ENCODE assay signal across 26 mouse cellular contexts in the genomic region with DNA sequence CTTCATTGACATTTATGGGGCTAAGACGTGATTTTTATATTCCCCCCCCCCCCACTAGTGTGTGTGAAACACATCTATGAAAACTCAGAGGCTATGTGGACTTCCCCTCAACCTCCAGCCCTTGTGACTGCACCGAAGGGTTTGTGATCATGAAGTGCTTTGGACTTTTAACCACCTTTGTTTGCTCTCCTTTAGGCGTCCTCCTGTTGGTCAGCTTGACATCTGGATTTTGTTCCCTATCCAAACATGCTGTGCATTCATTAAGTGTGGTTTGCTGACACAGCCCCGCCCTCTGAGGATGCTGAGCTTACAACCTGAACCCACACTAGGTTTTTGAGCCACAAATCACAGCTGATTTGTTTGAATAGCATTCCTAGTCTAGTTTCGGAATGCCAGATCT.
A peak's percentile ranks its signal among the peaks of the same experiment; 100 is the strongest.
DNase-seq lines count a peak whose midpoint lies in the region; ATAC-seq and TF ChIP-seq lines count a peak whose summit lies in the region.
"Had no signal": no experiment of that assay in that cellular context is flagged by ENCODE, and none has a peak within 500 bp of the region (broad histone marks: within the 10 kb centered on the region; RNA-seq: fewer than 3 reads in every experiment).

No protein-coding gene starts in this region.

- WGBS in intestine, embryonic 15.5 days = 67% methylated on average over 5 of the region's 5 CpGs
- 53% methylated on average over 5 of the region's 5 CpGs for WGBS in intestine, postnatal 0 days
- whole genome bisulfite sequencing in liver, embryonic 12.5 days (ENCODE audit: insufficient replicate concordance) = 60% methylated on average over 5 of the region's 5 CpGs
- 62% methylated on average over 5 of the region's 5 CpGs for WGBS in liver, postnatal 0 days (ENCODE audit: insufficient replicate concordance)
- WGBS in forebrain, postnatal 0 days = 84% methylated on average over 5 of the region's 5 CpGs

- H3K27ac ChIP-seq in intestine, embryonic 15.5 days = no peak overlapping the region
- no peak overlapping the region for H3K27ac ChIP-seq in intestine, postnatal 0 days (ENCODE audit: low read depth, low read length)
- peak overlapping the region; percentile 71 for H3K27ac ChIP-seq in liver, embryonic 12.5 days
- H3K27ac ChIP-seq in liver, postnatal 0 days (ENCODE audit: low read depth) = peak overlapping the region; percentile 82; the same call in 1 of the 2 replicates
- no peak overlapping the region for H3K27ac ChIP-seq in forebrain, postnatal 0 days (ENCODE audit: low read depth, low read length)
- H3K27ac ChIP-seq: embryonic facial prominence, embryonic 13.5 days; forebrain, embryonic 15.5 days; hindbrain, embryonic 15.5 days; limb, embryonic 15.5 days had no signal

- no peaks in the 10 kb centered on the region for H3K36me3 ChIP-seq in intestine, embryonic 15.5 days
- no peaks in the 10 kb centered on the region for H3K36me3 ChIP-seq in intestine, postnatal 0 days (ENCODE audit: control insufficient read depth, insufficient read depth)
- H3K36me3 ChIP-seq in liver, embryonic 12.5 days = no peaks in the 10 kb centered on the region
- H3K36me3 ChIP-seq in liver, postnatal 0 days (replicated peaks; ENCODE audit: insufficient read depth, low read length) = no peaks in the 10 kb centered on the region
- H3K36me3 ChIP-seq in forebrain, postnatal 0 days (ENCODE audit: insufficient read depth) = no peaks in the 10 kb centered on the region
- H3K36me3 ChIP-seq: embryonic facial prominence, embryonic 13.5 days; forebrain, embryonic 10.5 days; forebrain, embryonic 15.5 days; hindbrain, embryonic 10.5 days; hindbrain, embryonic 15.5 days; limb, embryonic 10.5 days; limb, embryonic 15.5 days had no signal

- peaks cover 1% of the 10 kb centered on the region for H3K4me1 ChIP-seq in intestine, embryonic 15.5 days (replicated peaks)
- H3K4me1 ChIP-seq in intestine, postnatal 0 days (replicated peaks; ENCODE audit: control insufficient read depth, insufficient read depth, low read length) = no peaks in the 10 kb centered on the region
- H3K4me1 ChIP-seq in liver, embryonic 12.5 days = peaks cover 11% of the 10 kb centered on the region; the same call in 1 of the 2 replicates
- peaks cover 13% of the 10 kb centered on the region for H3K4me1 ChIP-seq in liver, postnatal 0 days (ENCODE audit: insufficient read depth)
- no peaks in the 10 kb centered on the region for H3K4me1 ChIP-seq in forebrain, postnatal 0 days (ENCODE audit: insufficient read depth)
- H3K4me1 ChIP-seq: forebrain, embryonic 15.5 days had no signal

- DNase-seq in liver, postnatal 0 days = peak; percentile 31
- DNase-seq in gastrocnemius, adult 18-20 months (ENCODE audit: low spot score) = no peak
- no peak for DNase-seq in forebrain, postnatal 0 days
- DNase-seq: adrenal gland, postnatal 25 days; cerebellum, adult 18-20 months; cerebellum, postnatal 14 days; heart, postnatal 14 days; kidney, adult 8-10 months; kidney, postnatal 10 days; layer of hippocampus, postnatal 36 days; lung, postnatal 36 days; right cerebral cortex, adult 18-20 months had no signal

- no peaks in the 10 kb centered on the region for H3K9me3 ChIP-seq in intestine, embryonic 15.5 days
- no peaks in the 10 kb centered on the region for H3K9me3 ChIP-seq in intestine, postnatal 0 days (ENCODE audit: control insufficient read depth)
- no peaks in the 10 kb centered on the region for H3K9me3 ChIP-seq in liver, embryonic 12.5 days (replicated peaks)
- no peaks in the 10 kb centered on the region for H3K9me3 ChIP-seq in liver, postnatal 0 days (ENCODE audit: low read length)
- no peaks in the 10 kb centered on the region for H3K9me3 ChIP-seq in forebrain, postnatal 0 days (ENCODE audit: low read length)
- H3K9me3 ChIP-seq: embryonic facial prominence, embryonic 13.5 days; forebrain, embryonic 10.5 days; forebrain, embryonic 15.5 days; hindbrain, embryonic 10.5 days; hindbrain, embryonic 15.5 days; limb, embryonic 10.5 days; limb, embryonic 15.5 days had no signal

- H3K4me3 ChIP-seq in intestine, embryonic 15.5 days (replicated peaks) = no peak overlapping the region
- H3K4me3 ChIP-seq in intestine, postnatal 0 days (ENCODE audit: low read depth, low read length) = no peak overlapping the region
- no peak overlapping the region for H3K4me3 ChIP-seq in liver, embryonic 12.5 days
- no peak overlapping the region for H3K4me3 ChIP-seq in liver, postnatal 0 days (ENCODE audit: low read depth, low read length)
- H3K4me3 ChIP-seq in forebrain, postnatal 0 days (ENCODE audit: low read depth, low read length) = no peak overlapping the region
- H3K4me3 ChIP-seq: embryonic facial prominence, embryonic 13.5 days; forebrain, embryonic 10.5 days; forebrain, embryonic 15.5 days; hindbrain, embryonic 10.5 days; hindbrain, embryonic 15.5 days; limb, embryonic 10.5 days; limb, embryonic 15.5 days had no signal

- no peak for TF ChIP-seq EP300 in liver, postnatal 0 days (IDR thresholded peaks at IDR 0.05; ENCODE audit: low read depth)

- TF ChIP-seq CTCF in intestine, postnatal 0 days (IDR thresholded peaks at IDR 0.05; ENCODE audit: low read depth) = no peak
- no peak for TF ChIP-seq CTCF in liver, postnatal 0 days (IDR thresholded peaks at IDR 0.05; ENCODE audit: low read depth)
- no peak for TF ChIP-seq CTCF in forebrain, postnatal 0 days (IDR thresholded peaks at IDR 0.05; ENCODE audit: low read depth)

- no peak overlapping the region for H3K4me2 ChIP-seq in intestine, embryonic 15.5 days (replicated peaks)
- H3K4me2 ChIP-seq in intestine, postnatal 0 days (replicated peaks; ENCODE audit: low read depth) = no peak overlapping the region
- no peak overlapping the region for H3K4me2 ChIP-seq in liver, embryonic 12.5 days
- no peak overlapping the region for H3K4me2 ChIP-seq in liver, postnatal 0 days (ENCODE audit: low read depth, low read length)
- no peak overlapping the region for H3K4me2 ChIP-seq in forebrain, postnatal 0 days (ENCODE audit: low read depth)
- H3K4me2 ChIP-seq: embryonic facial prominence, embryonic 13.5 days; forebrain, embryonic 15.5 days; hindbrain, embryonic 15.5 days; limb, embryonic 15.5 days; midbrain, embryonic 11.5 days had no signal

- no peaks in the 10 kb centered on the region for H3K27me3 ChIP-seq in intestine, embryonic 15.5 days (replicated peaks)
- H3K27me3 ChIP-seq in intestine, postnatal 0 days (replicated peaks; ENCODE audit: control insufficient read depth, insufficient read depth, low read length) = no peaks in the 10 kb centered on the region
- H3K27me3 ChIP-seq in liver, embryonic 12.5 days (replicated peaks) = no peaks in the 10 kb centered on the region
- H3K27me3 ChIP-seq in liver, postnatal 0 days (ENCODE audit: insufficient read depth, low read length) = no peaks in the 10 kb centered on the region
- no peaks in the 10 kb centered on the region for H3K27me3 ChIP-seq in forebrain, postnatal 0 days (ENCODE audit: insufficient read depth, low read length)
- H3K27me3 ChIP-seq: embryonic facial prominence, embryonic 13.5 days; forebrain, embryonic 15.5 days; hindbrain, embryonic 15.5 days; limb, embryonic 15.5 days had no signal

- H3K9ac ChIP-seq in intestine, embryonic 15.5 days = no peak overlapping the region
- no peak overlapping the region for H3K9ac ChIP-seq in intestine, postnatal 0 days (ENCODE audit: low read depth, low read length)
- no peak overlapping the region for H3K9ac ChIP-seq in liver, embryonic 12.5 days
- no peak overlapping the region for H3K9ac ChIP-seq in liver, postnatal 0 days (replicated peaks)
- H3K9ac ChIP-seq in forebrain, postnatal 0 days = no peak overlapping the region
- H3K9ac ChIP-seq: embryonic facial prominence, embryonic 13.5 days; forebrain, embryonic 15.5 days; hindbrain, embryonic 15.5 days; limb, embryonic 15.5 days had no signal

- peak; percentile 36; the same call in 1 of the 2 replicates for ATAC-seq in intestine, embryonic 15.5 days
- no peak for ATAC-seq in intestine, postnatal 0 days
- no peak for ATAC-seq in liver, embryonic 12.5 days
- peak; percentile 86 for ATAC-seq in liver, postnatal 0 days
- no peak for ATAC-seq in CD4-positive, CD25-positive, alpha-beta regulatory T cell, adult 4 months
- ATAC-seq in forebrain, postnatal 0 days = no peak
- ATAC-seq: forebrain, embryonic 15.5 days; inflammation-experienced regulatory T-cells, adult 6 months; midbrain, embryonic 16.5 days had no signal

Comparison
In these comparisons a context has a peak if more than half of its experiments do, and no peak if none do; other contexts are left out.
1. ATAC-seq: peak in intestine, embryonic 15.5 days (single experiment) and liver, postnatal 0 days (single experiment); none in intestine, postnatal 0 days (single experiment), liver, embryonic 12.5 days (single experiment), CD4-positive, CD25-positive, alpha-beta regulatory T cell, adult 4 months (single experiment) and forebrain, postnatal 0 days (single experiment).
2. H3K27ac ChIP-seq: peak in liver, embryonic 12.5 days (single experiment) and liver, postnatal 0 days (single experiment); none in intestine, embryonic 15.5 days (single experiment), intestine, postnatal 0 days (single experiment) and forebrain, postnatal 0 days (single experiment).